Mouse (Mus musculus) forebrain, embryonic 13.5 days (tissue): Measurements from ENCODE around the gene Kdf1. TPM values are rescaled to one million over a fixed set of nuclear protein-coding genes. Genes with fewer than 3 reads are reported as not detected.
A peak's percentile ranks its signal among the peaks of the same experiment; 100 is the strongest.

ENCODE experiments used
- ATAC-seq: fragments of 200-750 bp; cut with Nextera tagmentation; 2 replicates; pipeline ENCODE4 v1.8.0; 2017
- H3K27ac ChIP-seq: fragments of 300-500 bp; sonication (generic); 2 replicates; pipeline ENCODE4 v1.5.1; 2015; ENCODE audit warnings: inconsistent platforms, mild to moderate bottlenecking, moderate library complexity
- H3K27me3 ChIP-seq: fragments of 300-500 bp; sonication (generic); 2 replicates; pipeline ENCODE4 v1.6.1; 2015; ENCODE audit warnings: mild to moderate bottlenecking, inconsistent platforms
- H3K36me3 ChIP-seq: fragments of 300-500 bp; sonication (generic); 2 replicates; pipeline ENCODE4 v1.6.1; 2015; ENCODE audit warnings: mild to moderate bottlenecking, inconsistent platforms; ENCODE audit not compliant: poor library complexity, severe bottlenecking
- H3K4me1 ChIP-seq: fragments of 300-500 bp; sonication (generic); 2 replicates; pipeline ENCODE4 v1.6.1; 2015; ENCODE audit warnings: inconsistent platforms
- H3K4me2 ChIP-seq: fragments of 300-500 bp; sonication (generic); 2 replicates; pipeline ENCODE4 v1.6.1; 2015; ENCODE audit warnings: inconsistent platforms, mild to moderate bottlenecking, moderate library complexity
- H3K4me3 ChIP-seq: fragments of 300-500 bp; sonication (generic); 2 replicates; pipeline ENCODE4 v1.5.1; 2015; ENCODE audit warnings: mild to moderate bottlenecking, inconsistent platforms
- H3K9ac ChIP-seq: fragments of 300-500 bp; sonication (generic); 2 replicates; pipeline ENCODE4 v1.6.1; 2015; ENCODE audit warnings: mild to moderate bottlenecking, inconsistent platforms
- H3K9me3 ChIP-seq: fragments of 300-500 bp; sonication (generic); replicated peaks from 2 replicates; pipeline ENCODE4 v1.6.1; 2016; ENCODE audit warnings: inconsistent platforms
- WGBS: fragments of 180-500 bp; shearing (Covaris S2); methylation state at CpG from one replicate; pipeline ENCODE4 v1.1.7; 2015; 5-methylcytosine and 5-hydroxymethylcytosine counted together
- polyA plus RNA-seq: library from polyadenylated mRNA; unstranded; fragments of >200 nt; fragmentation: Nextera tagmentation; extraction: Ambion mirVana; gene quantifications from 2 replicates; pipeline ENCODE4 v1.2.1, GENCODE M21; 2015

Gene Kdf1
- polyA plus RNA-seq, 1 experiment from 2014 or later = 0.26 TPM

DNA sequence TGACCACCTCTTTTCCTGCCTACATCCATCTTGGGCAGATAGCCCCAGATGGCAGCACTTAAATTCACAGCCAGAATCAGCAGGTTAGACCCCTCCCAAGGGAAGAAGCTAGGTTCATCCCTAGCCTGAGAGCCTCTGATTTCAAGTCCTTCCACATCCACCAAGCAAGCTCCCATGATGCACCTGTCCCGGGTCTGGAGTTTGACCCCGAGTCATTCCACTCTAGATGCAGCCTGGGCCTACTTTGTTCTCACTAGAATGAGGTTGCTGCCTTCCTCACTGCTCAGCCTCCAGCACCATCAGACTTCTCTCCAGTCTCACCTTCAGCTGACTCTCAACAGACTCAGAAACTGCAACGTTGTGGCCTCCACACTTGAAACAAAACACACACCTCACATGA lies 17.3 kb downstream of the Kdf1 start:
- Histone ChIP-seq H3K9me3 (no peaks in the 10 kb centered on the region), H3K27ac (no peak overlapping the region), H3K4me2 (no peak overlapping the region), H3K27me3 (no peaks in the 10 kb centered on the region), H3K4me1 (no peaks in the 10 kb centered on the region), H3K9ac (no peak overlapping the region), H3K36me3 (peaks cover 99% of the 10 kb centered on the region), H3K4me3 (no peak overlapping the region)
- WGBS = 87% methylated on average over 3 of the region's 3 CpGs
- ATAC-seq = no peak

GRCm38 (mm10) chr4:133536652-133537051 lies 17.9 kb downstream of the Kdf1 start:
- Histone ChIP-seq H3K27ac (no peak overlapping the region), H3K4me1 (no peaks in the 10 kb centered on the region), H3K27me3 (no peaks in the 10 kb centered on the region), H3K4me2 (no peak overlapping the region), H3K36me3 (peaks cover 98% of the 10 kb centered on the region), H3K9me3 (no peaks in the 10 kb centered on the region), H3K4me3 (no peak overlapping the region), H3K9ac (no peak overlapping the region)
- 95% methylated on average over 5 of the region's 5 CpGs for WGBS
- ATAC-seq = no peak

- no peaks in the 10 kb centered on the region for H3K27me3 ChIP-seq
- peaks cover 18% of the 10 kb centered on the region for H3K4me1 ChIP-seq
These were observed 26.8 kb downstream of the Kdf1 start, which contains the start of gene Nudc for GRCm38 (mm10) chr4:133545272-133546231. Nudc (minus strand) TSS chr4:133545996.

DNA sequence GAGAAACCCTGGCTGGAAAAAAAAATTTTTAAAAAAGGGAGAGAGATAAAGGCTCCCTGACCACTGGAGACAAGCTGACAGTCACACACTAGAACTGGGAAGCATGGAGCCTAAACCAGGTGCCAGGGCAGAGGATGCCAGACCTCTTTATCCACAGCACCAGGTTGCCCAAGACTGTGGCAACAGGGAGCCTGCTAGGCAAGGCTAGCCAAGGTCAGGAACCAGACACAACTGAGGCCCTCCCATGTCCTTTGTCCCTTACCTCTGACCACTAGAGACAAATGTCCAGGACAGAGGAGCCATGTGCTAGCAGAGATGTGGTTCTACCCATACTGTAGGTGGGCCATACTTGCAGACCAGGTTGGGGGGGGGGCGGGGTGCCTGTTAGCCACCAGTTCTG lies 33.3 kb downstream of the Kdf1 start:
- Histone ChIP-seq H3K36me3 (no peaks in the 10 kb centered on the region), H3K27ac (no peak overlapping the region), H3K9ac (no peak overlapping the region), H3K9me3 (no peaks in the 10 kb centered on the region), H3K4me1 (no peaks in the 10 kb centered on the region), H3K4me3 (no peak overlapping the region), H3K4me2 (no peak overlapping the region), H3K27me3 (peaks cover 12% of the 10 kb centered on the region; the same call in 1 of the 2 replicates)
- WGBS = 68% methylated on average over 1 of the region's 1 CpGs
- ATAC-seq = no peak

More at GRCm38 (mm10) chr4:133545272-133546231, 26.8 kb downstream of the Kdf1 start, which contains the start of gene Nudc:
- Histone ChIP-seq H3K27ac (peak within 1 kb of the TSS; percentile 59), H3K9me3 (no peaks in the 10 kb centered on the region), H3K9ac (peak within 1 kb of the TSS; percentile 89), H3K4me2 (peak within 1 kb of the TSS; percentile 81), H3K4me3 (peak within 1 kb of the TSS; percentile 82), H3K36me3 (peaks cover 32% of the 10 kb centered on the region)
- peak; percentile 99 for ATAC-seq
- WGBS = under 1% methylated on average over 65 of the region's 77 CpGs

- Histone ChIP-seq H3K9me3 (no peaks in the 10 kb centered on the region), H3K36me3 (no peaks in the 10 kb centered on the region), H3K27ac (no peak within 1 kb of the TSS), H3K9ac (no peak within 1 kb of the TSS), H3K4me1 (no peaks in the 10 kb centered on the region), H3K4me2 (no peak within 1 kb of the TSS), H3K4me3 (no peak within 1 kb of the TSS), H3K27me3 (peaks cover 12% of the 10 kb centered on the region; the same call in 1 of the 2 replicates)
- 77% methylated on average over 10 of the region's 10 CpGs for WGBS
- no peak for ATAC-seq
These were observed 34.1 kb downstream of the Kdf1 start, which contains the start of gene Nr0b2 for GRCm38 (mm10) chr4:133552768-133553447. Nr0b2 (plus strand) TSS chr4:133553376.

GRCm38 (mm10) chr4:133553448-133554330 lies 34.9 kb downstream of the Kdf1 start:
- Histone ChIP-seq H3K9ac (no peak overlapping the region), H3K27me3 (peaks cover 12% of the 10 kb centered on the region; the same call in 1 of the 2 replicates), H3K4me1 (no peaks in the 10 kb centered on the region), H3K4me3 (no peak overlapping the region), H3K27ac (no peak overlapping the region), H3K9me3 (no peaks in the 10 kb centered on the region), H3K4me2 (no peak overlapping the region), H3K36me3 (no peaks in the 10 kb centered on the region)
- ATAC-seq = no peak
- 75% methylated on average over 19 of the region's 19 CpGs for WGBS

DNA sequence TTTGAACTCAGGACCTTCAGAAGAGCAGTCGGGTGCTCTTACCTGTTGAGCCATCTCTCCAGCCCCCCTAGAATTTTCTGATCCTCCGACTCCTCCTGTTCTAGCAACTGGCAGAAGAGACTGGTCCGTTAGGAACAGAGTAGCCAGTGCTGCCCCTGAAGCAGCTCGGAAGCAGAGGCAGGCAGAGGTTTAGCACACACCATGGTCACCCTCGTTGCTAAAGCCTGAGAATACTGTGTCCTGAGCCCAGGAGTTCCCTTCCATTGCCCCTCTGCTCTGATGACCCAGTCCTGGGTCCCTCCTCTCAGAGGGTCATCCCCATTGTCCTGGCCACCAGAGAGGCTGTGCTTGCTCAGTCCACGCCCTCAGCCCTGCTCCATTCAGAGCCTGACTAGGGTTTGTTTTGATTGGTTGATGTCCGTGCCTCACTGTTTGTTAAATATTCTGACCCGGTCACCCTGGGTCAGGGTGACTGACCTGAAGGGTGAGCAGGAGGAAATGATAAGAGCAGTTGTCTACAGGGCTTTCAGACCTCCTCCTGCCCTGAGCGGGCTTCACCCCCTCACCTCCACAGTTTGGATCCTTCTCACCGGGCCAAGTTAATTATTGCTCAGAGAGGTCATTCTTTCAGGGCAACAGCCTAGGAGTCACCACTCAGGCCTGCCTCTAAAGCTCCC lies 38.4 kb downstream of the Kdf1 start:
- no peak for ATAC-seq
- Histone ChIP-seq H3K36me3 (no peaks in the 10 kb centered on the region), H3K4me3 (no peak overlapping the region), H3K4me2 (no peak overlapping the region), H3K4me1 (no peaks in the 10 kb centered on the region), H3K27ac (no peak overlapping the region), H3K9ac (no peak overlapping the region), H3K9me3 (no peaks in the 10 kb centered on the region), H3K27me3 (0 out of 2 replicates have a peak, but pooled peaks cover 4% of the 10 kb centered on the region)
- WGBS = 43% methylated on average over 10 of the region's 10 CpGs

GRCm38 (mm10) chr4:133559846-133560245 lies 41.1 kb downstream of the Kdf1 start:
- H3K27ac ChIP-seq = no peak overlapping the region
- H3K4me2 ChIP-seq = no peak overlapping the region
- H3K4me3 ChIP-seq = no peak overlapping the region
- 75% methylated on average over 4 of the region's 4 CpGs for WGBS
- H3K9ac ChIP-seq = no peak overlapping the region
- H3K9me3 ChIP-seq = no peaks in the 10 kb centered on the region; the same call in 1 of the 2 replicates
- H3K27me3 ChIP-seq = 0 out of 2 replicates have a peak, but pooled peaks cover 4% of the 10 kb centered on the region
- no peaks in the 10 kb centered on the region for H3K36me3 ChIP-seq
- H3K4me1 ChIP-seq = no peaks in the 10 kb centered on the region
- ATAC-seq = no peak

DNA sequence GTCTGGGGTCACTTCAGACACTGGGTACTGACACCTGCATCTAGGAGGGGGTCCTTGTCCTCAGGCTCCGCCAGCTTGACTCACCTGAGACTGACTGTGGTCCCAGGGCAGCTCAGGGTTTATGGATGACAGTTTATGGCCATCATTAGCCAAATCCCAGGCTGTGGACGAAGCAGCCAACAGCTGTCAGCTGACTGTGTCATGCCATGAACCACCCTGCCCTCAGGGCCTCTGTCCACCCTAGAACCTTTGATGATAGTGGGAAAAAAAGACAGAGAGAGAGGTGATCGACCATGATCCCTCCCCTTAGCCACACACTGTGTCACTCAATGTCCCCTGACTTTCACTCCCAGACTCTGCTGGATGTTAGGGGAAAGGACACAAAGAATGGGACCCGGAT lies 42.9 kb downstream of the Kdf1 start:
- Histone ChIP-seq H3K9me3 (no peaks in the 10 kb centered on the region; the same call in 1 of the 2 replicates), H3K27me3 (no peaks in the 10 kb centered on the region), H3K36me3 (no peaks in the 10 kb centered on the region), H3K27ac (no peak overlapping the region), H3K9ac (no peak overlapping the region), H3K4me3 (no peak overlapping the region), H3K4me1 (no peaks in the 10 kb centered on the region), H3K4me2 (no peak overlapping the region)
- ATAC-seq = no peak
- WGBS = 70% methylated on average over 4 of the region's 4 CpGs

- Histone ChIP-seq H3K9me3 (no peaks in the 10 kb centered on the region; the same call in 1 of the 2 replicates), H3K27me3 (no peaks in the 10 kb centered on the region), H3K4me1 (no peaks in the 10 kb centered on the region), H3K4me3 (no peak overlapping the region), H3K9ac (no peak overlapping the region), H3K27ac (no peak overlapping the region), H3K4me2 (no peak overlapping the region), H3K36me3 (no peaks in the 10 kb centered on the region)
- ATAC-seq = no peak
- WGBS = 69% methylated on average over 11 of the region's 11 CpGs
These were observed 44.4 kb downstream of the Kdf1 start for GRCm38 (mm10) chr4:133563123-133563571.

DNA sequence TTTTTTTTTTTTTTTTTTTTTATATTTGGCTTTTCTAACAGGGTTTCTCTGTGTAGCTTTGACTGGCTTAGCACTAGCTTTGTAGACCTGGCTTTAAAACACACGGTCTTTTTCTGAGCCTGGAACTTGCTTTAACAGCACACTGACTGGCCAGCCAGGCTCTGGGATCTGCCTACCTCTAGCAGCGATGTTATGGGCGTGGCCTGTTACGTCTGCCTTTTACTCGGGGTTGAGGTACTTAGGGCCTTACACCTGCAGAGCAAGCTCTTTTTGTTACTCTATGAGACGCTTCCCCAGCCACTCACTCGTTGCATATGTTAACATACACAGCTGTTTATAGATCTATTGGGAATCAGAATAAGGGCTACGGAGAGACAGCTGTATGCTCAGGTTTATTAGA lies 48.5 kb downstream of the Kdf1 start:
- H3K4me3 ChIP-seq = no peak overlapping the region
- no peaks in the 10 kb centered on the region; the same call in 1 of the 2 replicates for H3K9me3 ChIP-seq
- 31% methylated on average over 8 of the region's 8 CpGs for WGBS
- no peak overlapping the region for H3K27ac ChIP-seq
- ATAC-seq = no peak
- no peaks in the 10 kb centered on the region for H3K36me3 ChIP-seq
- no peaks in the 10 kb centered on the region for H3K4me1 ChIP-seq
- H3K4me2 ChIP-seq = no peak overlapping the region
- 0 out of 2 replicates have a peak, but pooled peaks cover 4% of the 10 kb centered on the region for H3K27me3 ChIP-seq
- no peak overlapping the region for H3K9ac ChIP-seq
